Mouse (Mus musculus): ENCODE measurements around the gene Sart1. TPM values are rescaled to one million over a fixed set of nuclear protein-coding genes. Genes with fewer than 3 reads are reported as not detected.

The Sart1 gene
- total and polyA plus RNA-seq, 3 experiments = 46.7 to 104 (median 78.3) TPM

GRCm38 (mm10) chr19:5348064-5348463 is 40.4 kb downstream of the Sart1 start:
- Histone ChIP-seq H3K9me3 (replicated peaks; ENCODE audit: low read length) (no peaks in the 10 kb centered on the region), H3K79me2 (replicated peaks; ENCODE audit: control insufficient read depth, extremely low read depth, insufficient read depth, poor library complexity, severe bottlenecking) (no peaks in the 10 kb centered on the region), H3K27me3 (replicated peaks) (no peaks in the 10 kb centered on the region), H3K4me3 (replicated peaks in 1 of 3; ENCODE audit: low read depth in 2 of 3, low read length in 2 of 3, poor library complexity in 1 of 3) (no peak overlapping the region), H3K9ac (ENCODE audit: insufficient read depth, low read depth) (no peak overlapping the region), H3K36me3 (replicated peaks in 1 of 2; ENCODE audit: control insufficient read depth in 1 of 2, insufficient read depth in 1 of 2, low read length in 1 of 2) (no peaks in the 10 kb centered on the region), H3K27ac (ENCODE audit: insufficient read depth, low read depth) (no peak overlapping the region), H3K4me2 (ENCODE audit: insufficient read depth, low read depth, poor library complexity, severe bottlenecking) (no peak overlapping the region), H3K4me1 (ENCODE audit: control insufficient read depth in 1 of 2, insufficient read depth in 2 of 2) (peaks cover 5 to 18% of the 10 kb centered on the region in 2 experiments)
- DNase-seq (ENCODE audit: extremely low read depth) = no peak
- in situ Hi-C loops (cut with MboI; ENCODE audit: low pct_ligation_motif_present, low pct_unique_long_range_greater_than_20kb, low sequenced_read_pairs) = no loop called here
- dilution Hi-C loops (cut with MboI; ENCODE audit: extremely low pct_ligation_motif_present, extremely low pct_unique_long_range_greater_than_20kb, low sequenced_read_pairs) = no loop called here
- no peak for TF ChIP-seq ZKSCAN1 (IDR thresholded peaks at IDR 0.05; ENCODE audit: borderline replicate concordance, low read depth, low read length)
- TF ChIP-seq SMC3 (IDR thresholded peaks at IDR 0.05; ENCODE audit: low read depth, low read length) = no peak
- no peak for TF ChIP-seq TBP (conservative IDR thresholded peaks at IDR 0.05; ENCODE audit: low read depth, low read length)
- TF ChIP-seq KAT2A (IDR thresholded peaks at IDR 0.05; ENCODE audit: insufficient replicate concordance, low read length) = no peak
- TF ChIP-seq SIN3A (IDR thresholded peaks at IDR 0.05; ENCODE audit: low read length) = no peak
- TF ChIP-seq USF1 (IDR thresholded peaks at IDR 0.05; ENCODE audit: low read depth, low read length) = no peak
- no peak for TF ChIP-seq ZC3H11A (IDR thresholded peaks at IDR 0.05; ENCODE audit: low read depth, low read length)
- TF ChIP-seq ZNF384 (IDR thresholded peaks at IDR 0.05; ENCODE audit: low read depth, low read length) = no peak

GRCm38 (mm10) chr19:5345297-5346131 is 43.0 kb downstream of the Sart1 start:
- TF ChIP-seq BHLHE40 (IDR thresholded peaks at IDR 0.05; ENCODE audit: low read depth, low read length) (no peak), ETS1 (conservative IDR thresholded peaks at IDR 0.05; ENCODE audit: low read depth, low read length) (no peak), IRF4 (IDR thresholded peaks at IDR 0.05; ENCODE audit: low read depth, low read length) (no peak), CTCF (conservative IDR thresholded peaks at IDR 0.05 in 1 of 2, IDR thresholded peaks at IDR 0.05 in 1 of 2; ENCODE audit: low read depth in 2 of 2, low read length in 2 of 2) (no peak), UBTF (IDR thresholded peaks at IDR 0.05; ENCODE audit: low read depth, low read length) (no peak), ZKSCAN1 (IDR thresholded peaks at IDR 0.05; ENCODE audit: borderline replicate concordance, low read depth, low read length) (no peak), JUND (conservative IDR thresholded peaks at IDR 0.05; ENCODE audit: low read depth, low read length) (no peak), TBP (conservative IDR thresholded peaks at IDR 0.05; ENCODE audit: low read depth, low read length) (no peak), E2F4 (IDR thresholded peaks at IDR 0.05; ENCODE audit: insufficient replicate concordance, low read depth, low read length) (no peak)
- dilution Hi-C loops (cut with MboI; ENCODE audit: extremely low pct_ligation_motif_present, extremely low pct_unique_long_range_greater_than_20kb, low sequenced_read_pairs) (no loop called here), in situ Hi-C loops (cut with MboI; ENCODE audit: low pct_ligation_motif_present, low pct_unique_long_range_greater_than_20kb, low sequenced_read_pairs) (no loop called here)
- Histone ChIP-seq H3K9me3 (replicated peaks; ENCODE audit: low read length) (no peaks in the 10 kb centered on the region), H3K27ac (ENCODE audit: insufficient read depth, low read depth) (no peak overlapping the region), H3K4me3 (replicated peaks in 1 of 3; ENCODE audit: low read depth in 2 of 3, low read length in 2 of 3, poor library complexity in 1 of 3) (no peak overlapping the region), H3K36me3 (replicated peaks in 1 of 2; ENCODE audit: control insufficient read depth in 1 of 2, insufficient read depth in 1 of 2, low read length in 1 of 2) (no peaks in the 10 kb centered on the region), H3K79me2 (replicated peaks; ENCODE audit: control insufficient read depth, extremely low read depth, insufficient read depth, poor library complexity, severe bottlenecking) (no peaks in the 10 kb centered on the region), H3K4me2 (ENCODE audit: insufficient read depth, low read depth, poor library complexity, severe bottlenecking) (no peak overlapping the region), H3K4me1 (ENCODE audit: control insufficient read depth in 1 of 2, insufficient read depth in 2 of 2) (peaks cover 5 to 18% of the 10 kb centered on the region in 2 experiments), H3K9ac (ENCODE audit: insufficient read depth, low read depth) (no peak overlapping the region), H3K27me3 (replicated peaks) (peaks cover 3% of the 10 kb centered on the region)
- no peak for DNase-seq (ENCODE audit: extremely low read depth)
